Mouse (Mus musculus): ENCODE data around the gene AC124502.3. TPM values are rescaled to one million over a fixed set of nuclear protein-coding genes. Genes with fewer than 3 reads are reported as not detected.

The AC124502.3 gene
- 2.4 and 3.1 TPM in 2 replicates for polyA plus RNA-seq (2015; fragmentation: Nextera tagmentation; extraction: Ambion mirVana)

DNA sequence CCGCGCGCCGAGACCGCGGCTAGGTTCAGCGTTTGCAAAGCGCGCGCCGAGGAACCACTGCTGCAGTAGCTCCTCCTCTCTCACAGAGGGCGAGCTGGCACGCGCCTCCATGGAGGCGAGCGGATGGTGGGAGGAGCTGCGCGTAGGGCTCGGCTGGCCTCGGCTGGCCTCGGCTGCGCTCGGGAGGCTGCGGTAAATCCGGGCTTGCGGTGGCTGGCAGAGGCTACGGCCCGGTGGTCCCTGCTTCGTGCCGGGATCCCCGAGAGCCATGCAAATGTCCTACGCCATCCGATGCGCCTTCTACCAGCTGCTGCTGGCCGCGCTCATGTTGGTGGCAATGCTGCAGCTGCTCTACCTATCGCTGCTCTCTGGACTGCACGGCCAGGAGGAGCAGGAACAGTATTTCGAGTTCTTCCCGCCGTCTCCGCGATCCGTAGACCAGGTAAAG, at the start of gene AC124502.3, which contains the start of gene B4gat1:
Gene AC124502.3 (plus strand): TSS at position 183 of the 448 bp plus-strand sequence.
Gene B4gat1 (plus strand): TSS at position 118 of the 448 bp plus-strand sequence.
- peak within 1 kb of the TSS; percentile 92 for H3K4me3 ChIP-seq (ENCODE audit: low read length)
- peak; percentile 93 for ATAC-seq
- no peaks in the 10 kb centered on the region for H3K9me3 ChIP-seq (ENCODE audit: control insufficient read depth, low read length)
- H3K27ac ChIP-seq (ENCODE audit: low read depth, low read length): peak within 1 kb of the TSS; percentile 87
- WGBS: 0% methylated on average over 42 of the region's 44 CpGs
- no peaks in the 10 kb centered on the region for H3K27me3 ChIP-seq (replicated peaks; ENCODE audit: control insufficient read depth, insufficient read depth, low read length)
- peak within 1 kb of the TSS; percentile 96 for H3K4me2 ChIP-seq (ENCODE audit: low read length)
- H3K36me3 ChIP-seq (ENCODE audit: control insufficient read depth, insufficient read depth, low read length): no peaks in the 10 kb centered on the region; the same call in 1 of the 2 replicates
- H3K4me1 ChIP-seq (ENCODE audit: control insufficient read depth, insufficient read depth, low read depth, low read length): peaks cover 27% of the 10 kb centered on the region
- H3K9ac ChIP-seq (ENCODE audit: low read depth, low read length): peak within 1 kb of the TSS; percentile 88

DNA sequence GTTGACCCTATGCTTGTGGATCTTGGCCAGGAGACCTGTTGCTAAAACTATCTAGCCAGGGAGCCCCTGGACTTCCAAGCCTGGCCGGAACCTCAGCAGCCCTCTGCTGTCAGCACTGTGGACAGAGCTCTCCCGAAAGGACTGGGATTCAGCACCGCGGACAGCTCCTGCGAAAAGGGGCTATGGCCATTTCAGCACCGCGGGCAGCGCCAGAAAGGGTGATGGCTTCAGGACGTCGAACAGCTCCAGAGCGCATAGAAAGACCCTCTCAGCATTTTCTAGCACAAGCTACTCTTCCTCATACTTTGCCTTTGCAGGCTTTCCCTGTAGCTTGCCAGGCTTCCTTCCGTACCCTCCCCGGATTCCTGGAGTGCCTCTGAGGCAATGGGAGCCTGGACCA, 49.7 kb upstream of the AC124502.3 start:
- ATAC-seq: 0 out of 2 replicates have a peak, but pooled peaks have one; percentile 1
- Histone ChIP-seq H3K9ac (ENCODE audit: low read depth, low read length) (peak overlapping the region; percentile 70), H3K27me3 (replicated peaks; ENCODE audit: control insufficient read depth, insufficient read depth, low read length) (peaks cover 30% of the 10 kb centered on the region), H3K9me3 (ENCODE audit: control insufficient read depth, low read length) (no peaks in the 10 kb centered on the region), H3K4me2 (ENCODE audit: low read length) (peak overlapping the region; percentile 81), H3K27ac (ENCODE audit: low read depth, low read length) (no peak overlapping the region), H3K36me3 (ENCODE audit: control insufficient read depth, insufficient read depth, low read length) (no peaks in the 10 kb centered on the region), H3K4me3 (ENCODE audit: low read length) (peak overlapping the region; percentile 56), H3K4me1 (ENCODE audit: control insufficient read depth, insufficient read depth, low read depth, low read length) (peaks cover 34% of the 10 kb centered on the region)
- WGBS: 2% methylated on average over 13 of the region's 13 CpGs

DNA sequence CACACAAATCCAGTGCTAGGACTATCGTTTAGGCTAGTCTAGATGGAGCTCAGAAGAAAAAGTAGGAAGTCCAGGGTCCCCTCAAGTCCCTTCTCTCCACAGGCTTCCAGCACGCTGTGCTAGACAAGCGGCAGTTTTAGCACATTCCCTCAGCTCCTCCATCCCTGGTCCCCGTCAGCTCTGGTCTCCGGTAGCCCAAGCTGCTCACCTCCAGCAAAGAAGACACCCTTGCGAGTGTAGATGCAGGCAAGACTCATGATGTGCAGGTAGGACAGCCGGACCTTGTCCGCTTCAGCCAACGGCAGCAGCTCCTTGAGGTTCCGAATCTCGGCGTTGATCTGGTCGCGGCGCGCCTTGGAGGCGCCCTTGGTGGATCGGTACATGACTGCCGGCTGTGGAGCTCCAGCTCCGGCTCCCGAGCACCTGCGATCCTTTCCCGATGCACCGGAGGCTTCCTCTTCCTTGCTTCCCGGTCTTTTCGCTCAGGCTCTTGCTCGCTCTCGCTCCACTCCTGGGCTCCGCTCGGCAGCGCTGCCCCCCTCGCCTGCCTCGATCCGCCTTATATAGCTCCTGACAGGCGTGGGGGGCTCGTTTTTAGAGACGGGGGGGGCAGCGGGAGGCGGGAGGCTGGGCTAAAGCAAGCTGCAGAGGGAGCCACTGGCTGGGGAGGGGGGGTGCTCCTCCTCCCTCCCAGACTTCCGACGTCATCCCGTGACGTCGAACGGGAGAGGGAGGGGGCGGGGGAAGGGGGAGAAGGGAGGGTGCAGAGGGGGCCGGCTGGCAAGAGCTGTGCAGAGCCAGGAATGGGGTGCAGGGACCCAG, 49.0 kb upstream of the AC124502.3 start:
- peaks cover 24% of the 10 kb centered on the region for H3K27me3 ChIP-seq (replicated peaks; ENCODE audit: control insufficient read depth, insufficient read depth, low read length)

DNA sequence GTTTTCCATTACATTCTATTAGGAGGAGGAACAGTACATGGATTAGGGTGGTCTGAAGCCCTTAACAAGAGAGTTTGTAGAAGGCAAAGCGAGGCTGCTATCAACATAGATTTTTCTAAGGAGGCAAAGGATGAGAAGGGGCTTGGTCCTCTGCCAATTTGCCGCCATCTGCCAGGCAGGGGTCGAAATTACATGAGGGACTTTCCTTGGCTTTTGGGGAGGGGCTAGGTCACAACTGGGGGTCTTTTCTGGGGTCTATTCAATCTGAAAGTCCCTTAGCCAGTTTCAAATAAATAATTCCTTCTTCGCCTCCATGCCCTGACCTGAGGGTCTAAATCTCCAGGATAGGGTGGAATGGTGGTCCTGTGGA, 48.5 kb upstream of the AC124502.3 start, which contains the start of gene Npas4:
Gene Npas4 (minus strand): TSS at position 61 of the 370 bp plus-strand sequence.
- peak within 1 kb of the TSS; percentile 81 for H3K4me2 ChIP-seq (ENCODE audit: low read length)
- H3K4me1 ChIP-seq (ENCODE audit: control insufficient read depth, insufficient read depth, low read depth, low read length): peaks cover 40% of the 10 kb centered on the region
- peak within 1 kb of the TSS; percentile 56 for H3K4me3 ChIP-seq (ENCODE audit: low read length)
- H3K9me3 ChIP-seq (ENCODE audit: control insufficient read depth, low read length): no peaks in the 10 kb centered on the region
- ATAC-seq: no peak
- peak within 1 kb of the TSS; percentile 70 for H3K9ac ChIP-seq (ENCODE audit: low read depth, low read length)
- peak within 1 kb of the TSS; percentile 78 for H3K27ac ChIP-seq (ENCODE audit: low read depth, low read length)
- H3K27me3 ChIP-seq (replicated peaks; ENCODE audit: control insufficient read depth, insufficient read depth, low read length): peaks cover 18% of the 10 kb centered on the region
- 19% methylated on average over 4 of the region's 4 CpGs for WGBS
- H3K36me3 ChIP-seq (ENCODE audit: control insufficient read depth, insufficient read depth, low read length): no peaks in the 10 kb centered on the region

More for the DNA sequence above, 49.0 kb upstream of the AC124502.3 start:
- WGBS: 11% methylated on average over 45 of the region's 47 CpGs
- Histone ChIP-seq H3K4me1 (ENCODE audit: control insufficient read depth, insufficient read depth, low read depth, low read length) (peaks cover 37% of the 10 kb centered on the region), H3K4me3 (ENCODE audit: low read length) (peak overlapping the region; percentile 56), H3K4me2 (ENCODE audit: low read length) (peak overlapping the region; percentile 81), H3K36me3 (ENCODE audit: control insufficient read depth, insufficient read depth, low read length) (no peaks in the 10 kb centered on the region), H3K27ac (ENCODE audit: low read depth, low read length) (peak overlapping the region; percentile 78), H3K9ac (ENCODE audit: low read depth, low read length) (peak overlapping the region; percentile 70), H3K9me3 (ENCODE audit: control insufficient read depth, low read length) (no peaks in the 10 kb centered on the region)
- peak; percentile 83 for ATAC-seq

- H3K9ac ChIP-seq (ENCODE audit: low read depth, low read length): peak overlapping the region; percentile 55; the same call in 1 of the 2 replicates
- peak overlapping the region; percentile 78; the same call in 1 of the 2 replicates for H3K27ac ChIP-seq (ENCODE audit: low read depth, low read length)
- H3K9me3 ChIP-seq (ENCODE audit: control insufficient read depth, low read length): no peaks in the 10 kb centered on the region
- peaks cover 40% of the 10 kb centered on the region for H3K4me1 ChIP-seq (ENCODE audit: control insufficient read depth, insufficient read depth, low read depth, low read length)
- ATAC-seq: no peak
- no peaks in the 10 kb centered on the region for H3K36me3 ChIP-seq (ENCODE audit: control insufficient read depth, insufficient read depth, low read length)
- peaks cover 18% of the 10 kb centered on the region for H3K27me3 ChIP-seq (replicated peaks; ENCODE audit: control insufficient read depth, insufficient read depth, low read length)
- H3K4me2 ChIP-seq (ENCODE audit: low read length): peak overlapping the region; percentile 81
- 3% methylated on average over 12 of the region's 22 CpGs for WGBS
- H3K4me3 ChIP-seq (ENCODE audit: low read length): peak overlapping the region; percentile 56
Measured at GRCm38 (mm10) chr19:4990716-4991115, 48.0 kb upstream of the AC124502.3 start.

DNA sequence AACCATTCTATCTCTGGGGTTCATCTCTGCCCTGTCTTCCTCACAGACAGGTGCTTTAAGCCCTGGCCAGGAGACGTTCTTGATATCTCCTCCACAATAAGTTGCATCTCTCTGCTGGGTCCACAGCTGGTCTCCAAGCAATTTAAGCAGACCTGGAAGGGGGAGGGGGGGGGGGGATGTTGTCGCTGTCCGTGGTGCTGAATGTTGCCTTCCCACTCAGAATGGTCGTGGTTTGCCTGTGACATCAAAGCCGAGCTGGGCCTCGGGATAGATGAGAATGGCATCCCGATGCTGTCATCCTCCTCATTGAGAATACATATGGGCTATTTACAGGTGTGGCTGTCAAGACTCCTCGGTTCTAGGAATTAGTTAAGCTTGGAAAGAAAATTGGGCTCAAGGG, 46.3 kb upstream of the AC124502.3 start:
- no peaks in the 10 kb centered on the region for H3K9me3 ChIP-seq (ENCODE audit: control insufficient read depth, low read length)
- peaks cover 40% of the 10 kb centered on the region for H3K4me1 ChIP-seq (ENCODE audit: control insufficient read depth, insufficient read depth, low read depth, low read length)
- no peak overlapping the region for H3K27ac ChIP-seq (ENCODE audit: low read depth, low read length)
- H3K9ac ChIP-seq (ENCODE audit: low read depth, low read length): no peak overlapping the region
- no peak for ATAC-seq
- no peak overlapping the region for H3K4me3 ChIP-seq (ENCODE audit: low read length)
- H3K36me3 ChIP-seq (ENCODE audit: control insufficient read depth, insufficient read depth, low read length): no peaks in the 10 kb centered on the region
- 15% methylated on average over 8 of the region's 8 CpGs for WGBS
- H3K27me3 ChIP-seq (replicated peaks; ENCODE audit: control insufficient read depth, insufficient read depth, low read length): peaks cover 9% of the 10 kb centered on the region
- H3K4me2 ChIP-seq (ENCODE audit: low read length): 0 out of 2 replicates have a peak overlapping the region, but pooled peaks have one; percentile 29

DNA sequence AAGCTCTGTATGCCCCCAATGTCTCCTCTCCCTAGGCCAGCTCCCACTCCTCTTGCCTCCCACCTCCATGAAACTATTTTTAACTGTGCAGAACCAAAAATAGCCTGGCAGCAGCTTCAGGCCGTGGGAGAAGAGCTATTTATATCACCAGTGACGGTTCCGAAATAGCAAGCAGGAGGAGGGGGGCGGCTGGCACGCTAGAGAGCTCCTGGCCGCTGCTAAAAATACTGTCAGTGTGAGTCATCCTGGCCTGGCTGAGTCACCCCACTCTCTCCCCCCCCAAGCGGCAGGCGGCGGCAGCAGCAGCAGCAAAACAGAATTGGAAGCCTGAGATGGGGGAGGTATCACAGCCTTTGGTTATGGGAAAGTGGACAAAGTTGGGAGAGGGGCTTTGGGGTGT, 45.8 kb upstream of the AC124502.3 start:
- H3K27ac ChIP-seq (ENCODE audit: low read depth, low read length): no peak overlapping the region
- 4% methylated on average over 9 of the region's 9 CpGs for WGBS
- peak overlapping the region; percentile 29 for H3K4me2 ChIP-seq (ENCODE audit: low read length)
- peaks cover 42% of the 10 kb centered on the region for H3K4me1 ChIP-seq (ENCODE audit: control insufficient read depth, insufficient read depth, low read depth, low read length)
- peaks cover 8% of the 10 kb centered on the region; the same call in 1 of the 2 replicates for H3K27me3 ChIP-seq (replicated peaks; ENCODE audit: control insufficient read depth, insufficient read depth, low read length)
- H3K9ac ChIP-seq (ENCODE audit: low read depth, low read length): no peak overlapping the region
- H3K9me3 ChIP-seq (ENCODE audit: control insufficient read depth, low read length): no peaks in the 10 kb centered on the region
- no peak overlapping the region for H3K4me3 ChIP-seq (ENCODE audit: low read length)
- ATAC-seq: no peak
- no peaks in the 10 kb centered on the region for H3K36me3 ChIP-seq (ENCODE audit: control insufficient read depth, insufficient read depth, low read length)

- Histone ChIP-seq H3K9me3 (ENCODE audit: control insufficient read depth, low read length) (no peaks in the 10 kb centered on the region), H3K9ac (ENCODE audit: low read depth, low read length) (no peak overlapping the region), H3K27ac (ENCODE audit: low read depth, low read length) (peak overlapping the region; percentile 26), H3K27me3 (replicated peaks; ENCODE audit: control insufficient read depth, insufficient read depth, low read length) (peaks cover 8% of the 10 kb centered on the region; the same call in 1 of the 2 replicates), H3K36me3 (ENCODE audit: control insufficient read depth, insufficient read depth, low read length) (no peaks in the 10 kb centered on the region), H3K4me2 (ENCODE audit: low read length) (no peak overlapping the region), H3K4me1 (ENCODE audit: control insufficient read depth, insufficient read depth, low read depth, low read length) (peaks cover 42% of the 10 kb centered on the region), H3K4me3 (ENCODE audit: low read length) (no peak overlapping the region)
- WGBS: 41% methylated on average over 5 of the region's 5 CpGs
- no peak for ATAC-seq
Measured at GRCm38 (mm10) chr19:4994043-4994442, 44.6 kb upstream of the AC124502.3 start.

All from hindbrain, embryonic 16.5 days (tissue).